Mouse (Mus musculus) monocyte, adult 5-6 weeks (primary cell): ENCODE results near the gene Urah. TPM values are rescaled to one million over a fixed set of nuclear protein-coding genes. Genes with fewer than 3 reads are reported as not detected.

Source experiments
- ATAC-seq: fragments of 153-309, 156-312 bp; replicated peaks from 2 replicates; pipeline ENCODE4 v1.8.0; 2017; ENCODE audit warnings: mild to moderate bottlenecking; ENCODE audit not compliant: low TSS enrichment, insufficient number of reproducible peaks, severe bottlenecking, poor library complexity, low FRiP score
- total RNA-seq: library from RNA; stranded (forward); fragments of 200-1000, 200-491, 200-594 nt; gene quantifications from 3 replicates; pipeline ENCODE4 v1.2.3, GENCODE M21; 2017

The Urah gene
- total RNA-seq = not detected in 3 replicates

DNA sequence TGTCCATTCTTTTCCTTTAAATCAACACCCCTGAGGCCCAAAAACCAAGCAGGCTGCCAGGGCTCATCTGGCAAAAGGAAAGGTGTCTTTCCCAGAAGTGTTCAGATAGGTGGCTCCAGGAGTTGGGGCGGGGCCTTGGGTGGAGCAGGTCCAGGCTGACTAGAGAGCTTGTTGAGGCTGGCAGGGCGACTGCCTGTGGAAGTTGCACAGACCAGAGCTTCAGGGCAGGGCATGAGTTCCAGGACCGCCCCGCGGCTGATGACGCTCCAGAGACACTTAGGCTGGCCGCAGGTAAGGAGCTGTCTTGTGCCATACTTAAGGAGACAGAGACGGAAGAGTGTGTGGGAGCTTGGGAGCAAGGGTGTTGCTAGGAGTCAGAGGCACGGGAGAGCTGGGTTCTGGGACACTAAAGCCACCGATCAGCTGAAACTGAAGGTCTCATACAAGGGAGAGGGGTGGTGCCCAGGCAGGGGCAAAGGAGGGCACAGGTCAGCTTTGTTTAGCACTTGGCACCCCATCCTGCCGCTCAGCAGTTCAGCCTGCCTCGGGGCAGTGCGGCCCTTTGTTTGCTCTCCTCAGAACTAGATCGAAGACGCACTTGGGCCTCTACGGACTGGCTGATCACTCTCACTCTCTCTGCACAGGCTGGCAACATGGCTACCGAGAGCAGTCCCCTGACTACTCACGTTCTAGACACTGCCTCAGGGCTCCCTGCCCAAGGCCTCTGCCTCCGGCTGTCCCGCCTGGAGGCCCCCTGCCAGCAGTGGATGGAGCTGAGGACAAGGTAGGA is at the start of gene Urah:
Urah (plus strand) TSS at position 51 of the 790 bp plus-strand sequence.
- ATAC-seq = no peak

DNA sequence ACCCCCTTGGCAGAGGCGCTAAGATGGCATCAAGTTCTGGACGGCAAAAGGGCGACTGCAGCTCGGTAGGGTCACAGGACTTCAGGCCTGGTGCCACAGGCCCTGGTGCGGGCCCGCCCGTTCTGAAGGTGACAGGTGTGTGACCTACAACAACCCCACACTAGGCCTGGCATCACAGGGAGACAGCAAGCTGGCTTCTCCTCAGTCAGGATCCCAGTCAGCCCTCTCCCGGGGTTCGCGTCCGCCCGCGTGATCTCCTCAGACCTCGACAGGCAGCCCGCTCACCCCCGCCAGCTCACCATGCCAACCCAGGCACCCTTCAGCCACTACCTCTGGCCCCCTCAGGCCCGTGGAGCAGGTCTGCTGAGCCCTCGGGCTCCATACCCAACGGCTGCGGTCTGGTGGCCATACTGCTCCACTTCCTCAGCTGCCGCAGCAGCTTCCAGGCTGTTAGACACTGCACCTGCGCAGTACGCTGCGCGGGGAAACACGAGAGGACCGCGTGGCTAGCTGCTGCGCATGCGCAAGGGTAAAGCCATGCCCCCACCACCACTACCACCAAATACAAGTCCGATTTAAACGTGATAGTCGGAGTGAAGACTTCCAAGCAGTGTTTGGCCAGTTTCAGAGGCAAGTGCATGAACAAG is 47.3 kb upstream of the Urah start, which contains the start of gene Syce1:
Syce1 (minus strand) TSS at position 447 of the 647 bp plus-strand sequence.
- no peak for ATAC-seq

DNA sequence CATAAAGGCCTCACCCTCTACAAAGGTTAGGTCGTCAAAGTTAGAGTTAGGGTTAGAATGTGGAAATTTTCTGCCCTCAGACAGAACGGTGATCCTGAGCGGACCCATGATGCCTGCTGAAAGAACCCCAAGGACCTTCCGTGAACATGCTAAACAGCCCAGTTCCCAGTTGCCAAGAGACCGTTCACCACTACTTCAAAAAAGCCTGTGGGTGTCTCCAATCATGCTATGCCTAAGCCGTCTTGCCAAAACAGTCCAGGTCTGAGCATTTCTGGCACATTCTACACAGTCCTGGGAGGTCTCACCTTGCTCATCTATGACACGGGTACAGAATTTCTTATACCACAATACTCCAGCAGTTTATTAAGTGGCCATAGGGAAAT is 46.8 kb upstream of the Urah start:
- ATAC-seq = no peak

DNA sequence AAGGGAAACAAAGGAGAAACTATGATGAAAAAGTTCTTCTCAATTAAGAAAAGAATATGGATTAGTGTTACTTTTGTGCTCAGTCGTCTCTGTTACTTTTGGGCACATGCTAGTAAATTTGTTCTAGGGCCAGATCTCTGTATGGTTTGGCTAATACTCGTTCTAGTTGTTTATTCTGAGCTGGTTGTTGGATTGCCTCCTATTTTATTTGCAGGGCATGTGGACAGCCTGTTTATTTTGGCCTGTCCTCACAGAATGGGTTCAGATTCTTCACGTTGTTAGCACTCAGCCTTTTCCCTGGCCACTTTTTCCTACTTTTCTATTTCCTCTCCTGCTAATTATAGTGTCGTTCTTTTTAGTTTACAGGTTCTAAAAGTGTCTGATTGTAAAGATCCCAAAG is 41.3 kb upstream of the Urah start:
- no peak for ATAC-seq

DNA sequence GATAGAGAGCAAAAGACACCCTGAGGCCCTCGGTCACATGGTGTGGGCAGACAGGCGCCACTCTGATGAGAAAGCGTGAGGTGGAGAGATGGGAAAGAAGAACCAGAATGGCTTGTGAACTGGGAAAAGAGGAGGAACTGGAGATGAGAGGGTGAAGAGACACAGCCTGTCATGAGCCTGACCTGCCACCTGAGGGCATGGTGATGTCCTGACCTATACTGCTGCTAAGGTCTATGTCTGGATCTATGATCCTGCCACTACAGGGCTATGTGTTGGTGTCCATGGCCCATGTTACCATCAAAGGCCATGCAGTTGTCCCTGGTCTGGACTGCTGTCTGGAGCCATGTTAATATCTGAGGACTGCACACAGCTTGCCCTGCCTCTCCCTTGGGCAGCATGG is 37.2 kb upstream of the Urah start:
- no peak for ATAC-seq

DNA sequence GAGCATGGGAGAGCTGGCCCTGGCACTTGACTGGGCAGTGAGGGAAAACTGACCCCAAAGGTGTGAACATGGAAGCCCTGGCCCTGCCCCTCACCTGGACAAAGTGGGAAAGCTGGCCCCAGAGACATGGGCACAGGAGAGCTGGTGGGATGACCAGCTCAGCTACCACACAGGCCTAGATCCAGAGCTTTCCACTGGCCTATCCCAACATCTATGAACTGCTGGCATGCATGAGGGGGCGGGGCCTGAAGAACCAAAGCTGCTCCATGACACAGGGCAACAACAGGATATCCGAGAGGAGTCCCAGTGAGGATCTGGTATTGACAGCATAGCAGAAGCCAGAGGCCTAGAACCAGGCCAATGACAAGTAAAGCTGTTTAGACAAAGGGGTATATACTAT is 36.6 kb upstream of the Urah start:
- no peak for ATAC-seq

DNA sequence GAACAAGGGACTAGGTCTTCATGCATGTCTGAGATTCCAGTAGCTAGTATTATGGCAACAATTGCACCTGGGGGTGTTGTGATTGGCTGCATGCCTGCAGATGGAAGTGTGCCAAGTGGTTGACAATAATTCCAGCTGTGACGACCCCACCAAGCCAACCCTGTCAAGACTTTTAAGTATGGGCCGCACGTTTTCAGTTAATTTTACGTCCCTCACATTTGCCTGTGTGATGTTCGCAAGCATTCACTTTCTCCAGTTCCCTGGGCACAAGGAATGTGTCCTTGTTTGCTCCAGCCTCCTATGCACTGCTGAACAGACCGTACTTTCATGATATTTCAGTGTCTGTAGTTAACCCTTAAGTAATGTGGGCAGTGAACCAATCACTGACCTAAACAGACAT is 32.2 kb upstream of the Urah start:
- ATAC-seq = no peak

DNA sequence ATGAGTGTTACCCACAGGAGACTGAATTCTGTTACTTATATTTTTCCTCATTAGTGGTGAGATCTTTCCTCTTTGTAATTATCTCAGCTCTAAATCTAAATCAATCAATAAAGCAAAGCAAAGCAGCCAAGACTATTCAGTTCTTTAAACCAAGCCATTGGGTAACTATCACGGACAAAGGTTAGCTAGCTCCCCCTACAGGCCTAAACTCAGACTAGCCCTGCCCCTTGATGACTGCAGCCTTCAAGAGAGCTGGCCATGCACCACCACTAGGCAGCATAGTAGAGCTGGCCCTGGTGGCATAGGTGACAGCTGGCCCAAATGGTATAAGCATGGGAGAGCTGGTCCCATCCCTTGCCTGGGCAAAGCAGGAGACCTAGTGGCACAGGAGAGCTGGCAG is 29.1 kb upstream of the Urah start:
- ATAC-seq = peak; percentile 47; the same call in 1 of the 2 replicates

DNA sequence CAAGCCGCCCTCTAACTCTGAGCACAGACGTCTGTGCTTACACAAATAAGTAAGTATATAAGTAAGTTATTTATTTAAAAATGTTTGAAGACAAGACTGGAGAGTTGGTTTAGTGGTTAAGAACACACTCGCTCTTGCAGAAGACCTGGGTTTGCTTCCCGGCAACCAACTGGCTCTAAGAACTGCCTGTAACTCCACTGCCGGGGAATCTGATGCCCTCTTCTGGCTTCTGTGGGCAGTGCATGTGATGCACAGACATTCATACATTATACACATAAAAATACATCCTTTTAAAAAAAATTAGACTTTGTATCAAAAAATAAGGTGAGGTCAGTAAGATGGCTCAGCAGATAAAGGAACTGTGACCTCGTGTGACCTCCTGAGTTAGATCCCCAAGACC is 24.3 kb upstream of the Urah start:
- ATAC-seq = no peak

DNA sequence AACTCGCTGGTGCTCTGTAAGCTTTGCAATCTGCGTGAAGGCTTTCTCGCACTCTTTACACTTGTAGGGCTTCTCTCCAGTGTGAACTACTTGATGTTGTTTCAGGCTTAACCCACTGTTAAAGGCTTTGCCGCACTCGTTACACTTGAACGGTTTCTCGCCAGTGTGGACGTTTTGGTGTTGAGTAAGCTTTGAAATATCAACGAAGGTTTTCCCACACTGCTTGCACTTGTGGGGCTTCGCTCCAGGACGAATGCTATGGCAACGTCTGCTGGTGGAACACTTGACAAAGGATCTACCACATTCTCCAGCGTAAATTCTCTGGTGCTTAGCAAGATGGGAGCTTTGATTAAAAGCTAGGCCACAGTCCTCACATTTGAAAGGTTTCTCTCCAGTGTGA is 23.1 kb upstream of the Urah start:
- no peak for ATAC-seq

DNA sequence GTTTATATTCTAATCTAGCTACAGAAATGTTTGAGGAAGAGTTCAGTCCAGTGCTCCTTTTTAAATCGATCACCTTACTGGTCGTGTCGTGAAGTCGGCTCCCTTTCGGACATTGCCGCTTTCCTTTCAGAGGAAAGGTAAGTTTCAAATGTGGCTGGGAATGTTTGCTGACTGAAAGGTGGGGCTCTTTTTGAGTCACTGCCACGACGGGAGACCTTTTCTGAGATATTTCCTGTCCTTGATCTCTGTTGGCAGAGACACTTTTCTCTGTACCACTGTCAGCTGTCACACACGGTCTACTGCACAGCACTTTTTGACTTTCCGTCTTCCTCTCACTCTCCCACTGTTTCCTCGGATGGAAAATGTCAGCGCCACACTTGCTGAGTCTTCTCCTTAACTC is 22.0 kb upstream of the Urah start:
- no peak for ATAC-seq

DNA sequence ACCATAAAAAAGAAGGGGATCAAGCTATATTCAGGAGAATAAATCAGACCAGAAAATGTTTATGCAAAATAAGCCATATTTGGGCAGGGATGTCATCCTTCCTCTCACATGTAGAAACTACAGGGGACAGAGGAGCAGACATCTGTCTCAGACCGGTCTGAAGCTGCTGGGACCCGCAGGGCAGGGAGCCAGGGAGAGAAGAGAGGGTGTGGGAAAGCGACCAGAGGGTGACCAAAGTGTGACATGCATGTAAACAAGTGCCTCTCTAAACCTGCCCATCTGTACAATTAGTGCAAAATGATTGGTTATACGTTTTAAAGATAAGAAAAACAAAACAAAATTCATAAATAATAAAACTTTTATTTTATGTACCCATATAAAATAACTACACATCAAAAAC is 14.6 kb upstream of the Urah start:
- no peak for ATAC-seq

DNA sequence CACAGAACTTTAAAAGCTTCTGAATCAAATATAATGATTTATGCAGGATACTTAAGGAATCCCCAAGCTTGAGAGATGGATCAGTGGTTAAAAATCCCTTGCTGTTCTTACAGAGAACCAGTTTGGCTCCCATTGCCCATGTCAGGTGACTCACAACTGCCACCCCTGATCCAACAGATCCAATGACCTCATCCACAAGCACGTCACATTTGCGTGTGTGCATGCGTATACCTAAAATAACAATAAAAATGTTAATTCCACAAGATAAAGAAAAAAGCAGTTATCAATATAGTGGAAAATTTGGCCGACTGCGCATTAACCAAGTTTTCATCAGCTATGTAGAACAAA is 13.5 kb upstream of the Urah start:
- no peak for ATAC-seq

DNA sequence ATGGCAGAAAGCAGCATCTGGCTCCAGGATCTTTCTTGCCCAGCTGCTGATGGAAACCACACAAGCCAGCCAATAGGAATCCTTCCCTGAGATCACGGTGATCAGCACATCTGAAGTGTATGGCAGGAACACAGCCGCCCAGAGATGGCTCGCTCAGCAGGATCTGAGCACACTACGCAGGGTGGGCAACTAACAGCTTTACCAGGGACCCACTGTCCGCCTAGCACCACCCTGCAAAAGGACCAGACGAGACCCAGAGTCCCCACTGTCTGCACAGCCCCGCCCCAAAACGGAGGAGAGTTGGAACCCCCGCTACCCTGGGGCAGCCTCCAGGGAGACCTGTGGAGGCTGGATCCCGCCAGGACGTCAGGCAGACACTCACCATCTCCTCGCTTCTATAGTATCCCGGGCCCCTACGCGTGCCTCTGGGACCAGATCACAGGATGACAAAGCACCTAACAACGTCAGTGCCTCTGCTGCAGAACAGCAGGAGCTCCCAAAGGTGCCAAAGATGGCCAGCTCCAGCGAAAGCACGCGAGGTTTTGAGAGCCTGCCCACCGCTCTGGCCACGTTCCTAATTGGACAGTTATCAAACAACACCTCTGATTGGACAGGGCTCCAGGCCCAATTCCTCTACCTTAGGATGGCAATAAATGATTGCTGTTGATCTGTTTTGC is 13.0 kb upstream of the Urah start, which contains the start of gene Zfp941:
Zfp941 (minus strand) TSS at position 526 of the 677 bp plus-strand sequence.
- 0 out of 2 replicates have a peak, but pooled peaks have one; percentile 31 for ATAC-seq

DNA sequence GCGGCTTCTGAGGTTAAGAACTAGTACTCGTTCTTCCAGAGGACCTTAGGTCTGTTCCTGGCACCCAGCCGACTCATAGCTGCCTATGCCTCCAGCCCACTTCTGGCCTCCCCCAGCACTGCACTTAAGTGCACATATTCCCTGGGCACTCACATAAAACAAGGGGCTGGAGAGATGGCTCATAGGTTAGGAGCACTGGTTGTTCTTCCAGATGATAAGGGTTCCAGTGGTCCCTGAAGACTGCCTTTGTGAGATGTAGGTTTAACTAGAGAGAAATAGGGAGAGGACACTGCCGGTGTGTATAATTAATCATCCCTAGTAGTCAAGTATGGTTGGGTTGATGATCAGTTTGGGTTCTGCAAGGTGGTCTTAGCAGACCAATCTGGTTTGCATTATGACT is 12.1 kb upstream of the Urah start:
- ATAC-seq = no peak

DNA sequence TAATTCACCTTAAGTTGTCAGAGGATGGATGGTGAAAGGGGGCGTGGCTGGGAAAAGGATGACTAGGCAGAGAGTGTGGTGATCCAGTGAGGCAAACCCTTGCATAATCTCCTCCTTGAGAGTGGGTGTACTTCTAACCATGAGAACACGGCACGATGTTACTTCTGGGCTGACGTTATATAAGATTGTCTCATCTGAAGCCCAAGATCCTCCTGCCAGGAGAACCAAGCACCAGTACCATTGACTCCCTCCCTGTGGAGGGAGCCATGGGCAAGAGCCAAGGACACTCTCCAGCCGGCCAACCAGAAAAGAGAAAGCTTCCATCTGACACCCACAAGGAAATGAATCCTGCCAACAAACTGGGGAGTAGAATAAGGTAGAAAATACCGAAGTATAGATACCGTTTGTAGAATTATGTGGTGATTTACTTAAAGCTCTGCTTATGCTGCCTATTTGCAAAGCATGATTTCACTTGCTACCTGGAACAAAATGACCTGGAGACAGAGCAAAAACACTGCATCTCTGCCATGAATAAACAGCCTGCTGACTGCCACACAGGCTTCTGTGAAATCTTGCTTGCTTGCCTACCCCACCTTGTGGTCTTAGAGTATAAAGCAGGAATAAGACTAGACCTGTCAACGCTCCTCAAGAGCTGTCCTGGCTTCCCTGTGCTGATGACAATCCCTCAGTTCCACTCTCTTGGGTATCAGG is 6.5 kb upstream of the Urah start:
- peak; percentile 27; the same call in 1 of the 2 replicates for ATAC-seq

DNA sequence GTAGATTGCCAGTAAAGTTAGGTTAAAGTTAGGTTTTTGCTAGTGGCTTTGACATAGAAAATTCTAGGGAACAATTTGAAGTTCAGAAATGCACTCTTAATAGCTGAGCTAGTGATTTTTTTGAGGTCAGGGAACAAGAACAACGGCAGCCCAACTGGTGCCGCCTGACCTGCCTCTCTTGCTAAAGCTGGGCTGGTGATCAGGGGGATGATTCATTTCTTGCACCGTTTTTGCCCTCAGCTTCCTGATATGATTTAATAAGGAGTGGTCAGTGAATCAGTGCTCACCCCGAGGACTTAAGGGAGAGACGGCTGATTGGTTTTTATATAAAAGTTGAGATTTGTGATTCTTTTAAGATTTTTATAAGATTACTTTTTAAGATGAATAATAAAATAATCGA is 3.4 kb upstream of the Urah start:
- no peak for ATAC-seq

DNA sequence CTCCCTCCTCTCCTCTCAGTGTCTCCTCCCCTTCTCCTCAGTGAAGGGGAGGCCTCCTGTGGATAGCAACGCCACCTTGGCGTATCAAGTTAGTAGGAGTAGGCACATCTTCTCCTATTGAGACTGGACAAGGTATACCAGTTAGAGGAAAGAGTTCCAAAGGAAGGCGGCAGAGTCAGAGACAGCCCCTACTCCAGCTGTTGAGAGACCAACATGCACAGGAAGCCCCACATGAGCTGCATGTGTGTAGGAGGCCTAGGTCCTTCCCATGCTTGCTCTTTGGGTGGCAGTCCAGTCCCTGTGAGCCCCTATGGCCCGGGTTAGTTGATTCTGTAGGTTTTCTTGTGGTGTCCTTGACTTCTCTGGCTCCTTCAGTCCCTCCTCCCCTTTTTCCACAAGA is 1.5 kb upstream of the Urah start:
- ATAC-seq = no peak

DNA sequence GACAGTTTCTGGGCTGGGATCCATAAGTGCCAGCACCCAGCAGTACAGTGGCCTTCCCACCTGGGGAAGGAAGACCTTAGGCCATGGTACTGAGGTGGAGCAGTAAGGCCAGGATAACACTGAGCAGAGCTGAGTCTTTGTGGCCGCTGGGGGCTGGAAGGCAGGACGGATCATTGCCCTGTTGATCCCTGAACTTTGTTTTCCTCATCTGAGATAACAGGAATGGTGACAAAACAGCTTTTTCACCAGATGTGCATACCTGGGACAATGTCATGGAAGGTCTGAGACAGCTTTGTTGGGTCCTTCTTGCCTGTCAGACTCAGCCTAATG is 905 bp downstream of the Urah start:
- ATAC-seq = no peak
